Mouse (Mus musculus) testis, postnatal 14 days (tissue): ENCODE measurements at regions not wholly inside any gene's neighbourhood (a gene's known extent, or its start where the extent isn't known, plus 50 kb on each side); places are given as distances from the start of the nearest gene placed in this dataset.
"Not testable (repeated sequence)": the region's sequence is repeated elsewhere in the genome, so short reads cannot be mapped to it uniquely, and the experiment has no call there.

ENCODE experiments used
- DNase-seq: peaks from one replicate; pipeline ENCODE4 v3.0.0; 2021; ENCODE audit warnings: low spot score

DNA sequence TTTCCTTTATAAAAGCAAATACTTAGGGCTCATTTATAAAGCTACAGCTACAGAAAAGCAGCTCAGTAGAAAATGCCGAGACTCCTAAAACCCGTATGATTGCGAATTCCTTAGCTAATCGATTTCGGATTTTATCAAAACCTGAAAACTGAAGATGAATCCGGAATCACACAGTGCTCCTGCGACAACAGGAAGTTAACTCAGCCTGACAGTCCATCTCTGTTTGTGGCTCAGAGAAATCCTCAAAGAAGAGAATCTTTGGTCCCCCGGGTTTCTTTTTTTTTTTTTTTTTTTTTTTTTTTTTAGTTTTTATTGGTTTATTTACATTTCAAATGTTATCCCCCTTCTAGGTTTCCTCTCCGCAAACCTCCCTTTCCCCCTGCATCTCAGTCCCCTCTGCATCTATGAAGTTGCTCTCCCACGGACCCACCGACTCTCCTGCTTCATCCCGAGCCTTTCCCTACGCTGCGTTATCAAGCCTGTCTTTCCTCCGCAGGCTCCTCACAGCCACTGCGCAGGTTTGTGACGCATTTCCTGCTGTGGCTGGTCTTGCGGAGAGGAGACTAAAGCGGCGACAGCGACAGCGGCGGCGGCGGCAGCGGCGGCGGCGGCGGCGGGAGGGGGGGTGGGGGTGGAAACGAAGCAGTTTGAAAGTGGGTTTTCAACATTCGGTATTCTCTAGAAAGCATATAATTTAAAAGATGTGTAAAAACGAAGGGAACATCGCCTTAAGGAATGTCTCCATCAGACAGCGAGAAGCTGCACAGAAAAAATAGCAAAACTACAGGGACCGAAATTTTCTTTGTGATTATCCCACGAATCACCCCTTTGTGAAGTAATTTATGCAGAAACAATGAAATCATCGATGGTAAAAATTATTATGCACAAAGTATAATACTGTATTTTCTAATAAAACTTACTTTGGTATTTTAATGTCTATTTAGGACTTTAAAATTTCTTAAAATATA, 352.3 kb upstream of the Snrpn start:
- DNase-seq = peak; percentile 77

DNA sequence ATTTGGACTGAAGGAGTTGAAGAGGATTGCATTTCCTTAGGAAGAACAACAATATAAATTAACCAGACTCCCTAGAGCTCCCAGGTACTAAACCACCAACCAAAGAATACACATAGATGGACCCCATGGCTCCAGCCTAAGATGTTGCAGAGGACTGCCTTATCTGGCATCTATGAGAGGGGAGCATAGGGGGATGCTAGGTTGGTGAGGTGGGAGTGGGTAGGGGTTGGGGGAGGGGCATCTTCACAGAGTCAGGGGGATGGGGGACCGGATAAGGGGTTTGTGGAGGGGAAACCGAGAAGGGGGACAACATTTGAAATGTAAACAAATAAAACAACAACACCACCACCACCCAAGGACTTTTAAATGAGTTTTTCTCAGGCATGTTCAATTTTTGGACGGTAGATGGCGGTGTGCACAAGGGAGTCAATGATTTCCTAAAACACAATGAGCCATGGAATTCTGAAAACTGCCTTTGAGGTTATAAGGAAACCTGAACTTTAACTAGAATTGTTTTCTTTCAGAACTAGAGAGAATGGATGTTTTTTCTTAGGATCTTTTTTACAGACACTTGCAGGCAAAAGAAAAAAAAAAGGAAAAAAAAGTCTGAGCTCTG, 347.9 kb upstream of the Snrpn start:
- not testable (repeated sequence) for DNase-seq

DNA sequence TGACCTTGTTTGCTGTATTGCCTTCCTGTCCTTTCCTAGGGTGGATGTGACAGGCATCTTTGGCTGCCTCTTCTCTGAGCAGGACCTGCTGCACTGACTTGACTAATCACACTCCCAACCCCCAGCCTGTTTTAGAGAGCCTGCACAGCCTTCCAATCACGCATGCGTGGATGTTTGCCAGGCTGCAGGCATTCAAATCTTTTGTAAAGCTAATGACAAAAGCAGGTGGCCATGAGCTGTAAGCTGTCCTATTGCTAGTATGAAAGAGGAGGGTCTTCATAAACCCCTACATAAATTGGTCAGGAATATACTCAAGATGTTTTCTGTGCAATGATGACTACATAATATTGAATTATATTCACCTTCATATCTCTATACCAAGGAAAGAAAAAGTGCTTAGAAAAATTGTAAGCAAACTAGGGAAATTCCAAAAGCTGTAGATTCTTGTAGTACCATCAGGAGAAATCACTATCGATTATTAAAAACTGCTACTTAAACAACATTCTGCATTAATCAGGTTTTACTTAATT, 310.1 kb upstream of the Snrpn start:
- DNase-seq = not testable (repeated sequence)

DNA sequence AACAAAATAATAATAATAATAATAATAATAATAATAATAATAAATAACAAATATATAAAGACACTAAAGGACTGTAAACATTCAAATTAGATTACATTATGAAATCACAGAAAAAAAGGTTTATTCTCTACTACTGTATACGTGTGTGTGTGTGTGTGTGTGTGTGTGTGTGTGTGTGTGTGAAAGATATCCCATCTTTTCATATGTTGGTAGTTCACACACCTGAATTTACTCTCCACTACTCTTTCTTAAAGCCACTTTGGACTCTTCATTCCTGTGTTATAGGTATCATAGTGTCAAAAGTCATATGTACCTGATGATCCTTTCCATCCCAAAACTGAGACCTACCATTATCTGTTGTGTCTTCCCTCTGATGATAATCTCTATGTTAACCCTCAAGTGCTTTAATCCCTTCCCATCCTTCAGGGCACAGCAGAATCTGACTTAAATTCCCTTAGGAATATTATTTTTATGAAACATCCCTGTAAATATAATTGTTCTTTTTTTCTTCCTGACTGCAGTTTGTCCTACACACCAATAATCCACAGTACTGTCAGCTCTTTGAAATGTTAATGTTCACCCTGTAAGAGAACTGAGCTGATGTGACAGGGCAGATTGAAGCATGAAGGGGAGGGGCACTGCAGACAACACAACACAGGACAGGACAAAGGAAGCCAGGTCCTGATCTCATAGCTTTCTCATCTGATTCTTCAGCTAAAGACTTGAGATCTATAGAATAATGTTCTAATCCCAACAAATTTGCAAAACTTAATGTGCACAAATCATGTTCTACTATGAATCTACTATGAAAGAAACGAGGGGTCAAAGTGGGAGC, 309.4 kb upstream of the Snrpn start:
- DNase-seq = not testable (repeated sequence)

DNA sequence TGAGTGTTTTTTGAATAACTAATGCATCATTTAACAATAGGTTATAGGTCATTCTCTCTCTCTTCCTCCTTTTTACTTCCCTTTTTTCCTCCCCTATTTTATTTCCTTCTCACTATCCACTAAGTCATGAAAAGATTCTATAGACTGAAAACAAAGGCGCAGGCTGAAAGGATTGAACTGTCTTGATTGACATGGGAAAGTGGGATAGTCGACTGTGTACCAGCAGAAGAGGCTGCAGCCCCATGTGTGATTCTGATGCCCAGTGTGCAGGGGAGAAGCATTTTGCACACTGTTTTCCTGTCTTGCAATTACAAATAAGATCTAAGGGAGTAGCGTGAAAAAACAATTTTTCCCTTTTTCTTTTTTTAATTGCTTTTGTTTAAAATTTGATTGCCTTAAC, 298.8 kb upstream of the Snrpn start:
- DNase-seq = no peak

DNA sequence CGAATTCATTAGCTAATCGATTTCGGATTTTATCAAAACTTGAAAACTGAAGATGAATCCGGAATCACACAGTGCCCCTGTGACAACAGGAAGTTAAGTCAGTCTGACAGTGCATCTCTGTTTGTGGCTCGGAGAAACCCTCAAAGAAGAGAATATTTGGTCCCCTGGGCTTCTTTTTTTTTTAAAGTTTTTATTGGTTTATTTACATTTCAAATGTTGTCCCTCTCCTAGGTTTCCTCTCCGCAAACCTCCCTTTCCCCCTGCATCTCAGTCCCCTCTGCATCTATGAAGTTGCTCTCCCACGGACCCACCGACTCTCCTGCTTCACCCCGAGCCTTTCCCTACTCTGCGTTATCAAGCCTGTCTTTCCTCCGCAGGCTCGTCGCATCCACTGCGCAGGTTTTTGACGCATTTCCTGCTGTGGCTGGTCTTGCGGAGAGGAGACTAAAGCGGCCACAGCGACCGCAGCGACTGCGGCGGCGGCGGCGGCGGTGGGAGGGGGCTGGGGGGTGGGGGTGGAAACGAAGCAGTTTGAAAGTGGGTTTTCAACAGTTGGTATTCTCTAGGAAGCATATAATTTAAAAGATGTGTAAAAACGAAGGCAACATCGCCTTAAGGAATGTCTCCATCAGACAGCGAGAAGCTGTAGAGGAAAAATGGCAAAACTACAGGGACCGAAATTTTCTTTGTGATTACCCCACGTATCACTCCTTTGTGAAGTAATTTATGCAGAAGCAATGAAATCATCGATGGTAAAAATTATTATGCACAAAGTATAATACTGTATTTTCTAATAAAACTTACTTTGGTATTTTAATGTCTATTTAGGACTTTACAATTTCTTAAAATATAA, 251.2 kb upstream of the Snrpn start:
- DNase-seq = peak; percentile 80

DNA sequence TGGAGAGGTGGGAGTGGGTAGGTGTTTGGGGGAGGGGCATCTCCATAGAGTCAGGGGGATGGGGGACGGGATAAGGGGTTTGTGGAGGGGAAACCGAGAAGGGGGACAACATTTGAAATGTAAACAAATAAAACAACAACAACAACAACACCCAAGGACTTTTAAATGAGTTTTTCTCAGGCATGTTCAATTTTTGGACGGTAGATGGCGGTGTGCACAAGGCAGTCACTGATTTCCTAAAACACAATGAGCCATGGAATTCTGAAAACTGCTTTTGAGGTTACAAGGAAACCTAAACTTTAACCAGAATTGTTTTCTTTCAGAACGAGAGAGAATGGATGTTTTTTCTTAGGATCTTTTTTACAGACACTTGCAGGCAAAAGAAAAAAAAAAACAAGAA, 246.9 kb upstream of the Snrpn start:
- DNase-seq = not testable (repeated sequence)

DNA sequence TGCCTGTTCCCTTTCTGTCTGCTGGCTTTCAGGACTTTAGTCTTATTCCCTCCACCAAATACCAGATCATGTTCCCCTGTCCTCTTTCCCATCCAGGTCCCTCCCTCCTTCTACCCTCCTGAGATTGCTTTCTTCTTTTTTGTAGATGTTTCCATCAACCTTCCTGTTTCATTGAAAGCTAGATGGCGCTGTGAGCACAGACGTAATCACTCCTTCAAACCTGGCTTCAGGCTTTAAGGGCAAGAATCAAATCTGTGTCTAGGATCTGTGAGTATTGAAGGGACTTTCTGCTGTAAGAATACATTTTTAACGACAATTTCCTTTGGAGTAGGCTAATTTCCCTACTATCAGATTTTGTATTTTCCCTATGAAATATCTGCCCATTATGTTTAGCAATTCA, 234.0 kb upstream of the Snrpn start:
- DNase-seq = not testable (repeated sequence)

DNA sequence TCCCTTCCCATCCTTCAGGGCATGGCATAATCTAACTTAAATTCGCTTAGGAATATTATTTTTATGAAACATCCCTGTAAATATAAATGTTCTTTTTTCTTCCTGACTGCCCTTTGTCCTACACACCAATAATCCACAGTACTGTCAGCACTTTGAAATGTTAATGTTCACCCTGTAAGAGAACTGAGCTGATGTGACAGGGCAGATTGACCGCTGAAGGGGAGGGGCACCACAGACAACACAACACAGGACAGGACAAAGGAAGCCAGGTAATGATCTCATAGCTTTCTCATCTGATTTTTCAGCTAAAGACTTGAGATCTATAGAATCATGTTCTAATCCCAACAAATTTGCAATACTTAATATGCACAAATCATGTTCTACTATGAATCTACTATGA, 212.2 kb upstream of the Snrpn start:
- not testable (repeated sequence) for DNase-seq
